Mouse (Mus musculus): Measurements from ENCODE around the gene Map10.

DNA sequence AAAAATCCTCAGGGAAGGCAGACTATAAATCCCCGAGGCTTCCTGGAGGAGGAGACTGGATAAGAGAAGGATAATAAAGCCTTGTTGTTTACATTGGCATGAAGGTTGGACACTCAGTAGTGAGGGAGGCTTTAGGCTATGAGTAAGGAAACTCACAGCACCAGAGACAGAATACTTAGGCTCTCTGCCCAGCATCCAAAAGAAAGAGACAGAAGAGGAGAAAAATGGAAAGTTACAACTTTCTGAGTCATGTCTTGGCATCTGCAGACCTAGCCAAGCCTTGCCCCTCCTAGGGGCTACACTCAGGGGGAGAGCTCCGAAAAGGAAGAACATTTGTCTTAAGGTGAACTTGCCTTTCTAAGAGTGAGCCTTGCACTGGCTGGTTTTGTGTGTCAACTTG lies 30.0 kb upstream of the Map10 start:
- TF ChIP-seq CTCF (conservative IDR thresholded peaks at IDR 0.05; ENCODE audit: insufficient read depth, insufficient read length, low read depth, low read length) (no peak), POLR2A (IDR thresholded peaks at IDR 0.05; ENCODE audit: low read depth, low read length) (no peak)

Measured in kidney, adult 2 months (tissue).